Mouse (Mus musculus) testis, adult 2 months (tissue): ENCODE measurements around the gene Nptxr. TPM values are rescaled to one million over a fixed set of nuclear protein-coding genes. Genes with fewer than 3 reads are reported as not detected.

Experiments used
- H3K27ac ChIP-seq: fragments of 200-500 bp; 2 replicates; pipeline ENCODE4 v1.5.1; 2012; ENCODE audit warnings: low read depth, low read length; ENCODE audit not compliant: control insufficient read depth, insufficient read depth
- H3K27me3 ChIP-seq: fragments of 200-500 bp; 2 replicates; pipeline ENCODE4 v1.6.1; 2012; ENCODE audit warnings: mild to moderate bottlenecking, low read length, moderate library complexity; ENCODE audit not compliant: control insufficient read depth, insufficient read depth
- H3K36me3 ChIP-seq: fragments of 200-500 bp; 2 replicates; pipeline ENCODE4 v1.6.1; 2012; ENCODE audit warnings: mild to moderate bottlenecking, low read length; ENCODE audit not compliant: control insufficient read depth, insufficient read depth
- H3K4me1 ChIP-seq: fragments of 200-500 bp; 2 replicates; pipeline ENCODE4 v1.6.1; 2012; ENCODE audit warnings: low read length; ENCODE audit not compliant: control insufficient read depth, insufficient read depth
- H3K4me3 ChIP-seq: fragments of 200-500 bp; 2 replicates; pipeline ENCODE4 v1.5.1; 2012; ENCODE audit warnings: low read depth, mild to moderate bottlenecking, low read length, moderate library complexity, mixed read lengths; ENCODE audit not compliant: control insufficient read depth
- CTCF ChIP-seq: fragments of 200-500 bp; IDR thresholded peaks from 2 replicates; pipeline ENCODE4 v1.5.1; 2012; ENCODE audit warnings: low read depth, mild to moderate bottlenecking, inconsistent platforms, low read length, moderate library complexity; ENCODE audit not compliant: control insufficient read depth, insufficient read depth, insufficient replicate concordance
- POLR2A ChIP-seq: fragments of 200-500 bp; IDR thresholded peaks from 2 replicates; pipeline ENCODE4 v1.6.1; 2012; ENCODE audit warnings: low read depth, mild to moderate bottlenecking, inconsistent platforms, low read length, moderate library complexity; ENCODE audit not compliant: control insufficient read depth
- polyA plus RNA-seq: library from polyadenylated mRNA; depleted of rRNA; stranded (reverse); fragments of >200 nt; gene quantifications from 2 replicates; pipeline ENCODE4 v1.2.3, GENCODE M21; 2012

Nptxr gene
- polyA plus RNA-seq, 1 experiment: 36.6 TPM

GRCm38 (mm10) chr15:79827778-79828210 is 23.2 kb upstream of the Nptxr start:
- no peaks in the 10 kb centered on the region for H3K36me3 ChIP-seq
- H3K27me3 ChIP-seq: no peaks in the 10 kb centered on the region
- H3K4me3 ChIP-seq: no peak overlapping the region
- peaks cover 6% of the 10 kb centered on the region for H3K4me1 ChIP-seq
- no peak overlapping the region for H3K27ac ChIP-seq
- TF ChIP-seq POLR2A: no peak
- no peak for TF ChIP-seq CTCF

- no peaks in the 10 kb centered on the region for H3K36me3 ChIP-seq
- TF ChIP-seq POLR2A (no peak), CTCF (no peak)
- H3K27ac ChIP-seq: no peak overlapping the region
- no peaks in the 10 kb centered on the region for H3K27me3 ChIP-seq
- H3K4me1 ChIP-seq: peaks cover 11% of the 10 kb centered on the region
- H3K4me3 ChIP-seq: no peak overlapping the region
These were observed 22.7 kb upstream of the Nptxr start for GRCm38 (mm10) chr15:79827061-79827777.

- Histone ChIP-seq H3K27ac (no peak overlapping the region), H3K27me3 (no peaks in the 10 kb centered on the region), H3K4me3 (no peak overlapping the region), H3K4me1 (peaks cover 12% of the 10 kb centered on the region), H3K36me3 (no peaks in the 10 kb centered on the region)
- TF ChIP-seq CTCF (no peak), POLR2A (no peak)
These were observed 21.8 kb upstream of the Nptxr start for GRCm38 (mm10) chr15:79826221-79826935.

GRCm38 (mm10) chr15:79825146-79825825 is 20.7 kb upstream of the Nptxr start:
- Histone ChIP-seq H3K4me1 (peaks cover 12% of the 10 kb centered on the region), H3K36me3 (no peaks in the 10 kb centered on the region), H3K27ac (no peak overlapping the region), H3K4me3 (no peak overlapping the region), H3K27me3 (no peaks in the 10 kb centered on the region)
- TF ChIP-seq POLR2A: no peak
- peak; percentile 68; the same call in 1 of the 2 replicates for TF ChIP-seq CTCF

GRCm38 (mm10) chr15:79823588-79824280 is 19.2 kb upstream of the Nptxr start:
- Histone ChIP-seq H3K27ac (no peak overlapping the region), H3K36me3 (no peaks in the 10 kb centered on the region), H3K4me1 (peaks cover 12% of the 10 kb centered on the region), H3K27me3 (no peaks in the 10 kb centered on the region), H3K4me3 (no peak overlapping the region)
- TF ChIP-seq POLR2A (no peak), CTCF (no peak)

- Histone ChIP-seq H3K4me1 (peaks cover 6% of the 10 kb centered on the region; the same call in 1 of the 2 replicates), H3K27ac (no peak overlapping the region), H3K4me3 (no peak overlapping the region), H3K27me3 (no peaks in the 10 kb centered on the region), H3K36me3 (no peaks in the 10 kb centered on the region)
- TF ChIP-seq POLR2A (no peak), CTCF (no peak)
These were observed 18.0 kb upstream of the Nptxr start for GRCm38 (mm10) chr15:79822265-79823199.
